Mouse (Mus musculus) C2C12 (cell line): Measurements from ENCODE around the gene Thegl. TPM values are rescaled to one million over a fixed set of nuclear protein-coding genes. Genes with fewer than 3 reads are reported as not detected.

Experiments
- H3K27me3 ChIP-seq: one replicate; pipeline ENCODE4 v1.6.1; 2011; ENCODE audit not compliant: control insufficient read depth, insufficient read depth, insufficient read length
- H3K36me3 ChIP-seq: one replicate; pipeline ENCODE4 v1.6.1; 2011; ENCODE audit not compliant: control insufficient read depth, insufficient read depth
- H3K4me3 ChIP-seq: one replicate; pipeline ENCODE4 v1.5.1; 2011; ENCODE audit warnings: mild to moderate bottlenecking, control low read depth; ENCODE audit not compliant: poor library complexity, insufficient read depth, severe bottlenecking
- H3K79me2 ChIP-seq: one replicate; pipeline ENCODE4 v1.6.1; 2011; ENCODE audit not compliant: control insufficient read depth, insufficient read depth
- H3K79me3 ChIP-seq: one replicate; pipeline ENCODE4 v1.6.1; 2011; ENCODE audit warnings: low read depth, control low read depth
- H3ac ChIP-seq: one replicate; pipeline ENCODE3; 2011; ENCODE audit warnings: low read depth; ENCODE audit not compliant: control insufficient read depth, insufficient read length
- CEBPB ChIP-seq: IDR thresholded peaks from one replicate; pipeline ENCODE4 v1.6.1; 2011; ENCODE audit warnings: low read depth, mild to moderate bottlenecking, control low read depth, moderate library complexity
- CTCF ChIP-seq: IDR thresholded peaks from one replicate; pipeline ENCODE4 v1.5.1; 2011; ENCODE audit not compliant: control insufficient read depth, insufficient read depth, insufficient read length
- FOSL1 ChIP-seq: IDR thresholded peaks from one replicate; pipeline ENCODE4 v1.8.0; 2011; ENCODE audit warnings: mild to moderate bottlenecking, low read length; ENCODE audit not compliant: poor library complexity, insufficient read depth, severe bottlenecking
- MAX ChIP-seq: IDR thresholded peaks from one replicate; pipeline ENCODE4 v1.6.1; 2011; ENCODE audit warnings: mild to moderate bottlenecking, control low read depth
- MYOD1 ChIP-seq: IDR thresholded peaks from one replicate; pipeline ENCODE4 v1.6.1; 2011; ENCODE audit warnings: low read depth; ENCODE audit not compliant: control insufficient read depth, insufficient read length
- MYOG ChIP-seq: IDR thresholded peaks from one replicate; pipeline ENCODE4 v1.6.1; 2011; ENCODE audit not compliant: control insufficient read depth, insufficient read length; ENCODE audit errors: extremely low read depth
- USF1 ChIP-seq: IDR thresholded peaks from one replicate; pipeline ENCODE4 v1.6.1; 2011; ENCODE audit warnings: low read depth, mild to moderate bottlenecking, control low read depth, moderate library complexity
- polyA plus RNA-seq: library from polyadenylated mRNA; unstranded; fragments of >200 nt; fragmentation: generic; extraction: Trizol; gene quantifications from one replicate; pipeline ENCODE4 v1.2.1, GENCODE M21; 2012; ENCODE audit warnings: missing spikeins

Gene Thegl
- polyA plus RNA-seq, 1 experiment: not detected

GRCm38 (mm10) chr5:76975736-76976135, 40.1 kb upstream of the Thegl start:
- H3K4me3 ChIP-seq: peak overlapping the region; percentile 96
- H3ac ChIP-seq: no peak overlapping the region
- TF ChIP-seq CEBPB (no peak), MAX (no peak), MYOD1 (no peak), FOSL1 (no peak), CTCF (no peak)
- no peaks in the 10 kb centered on the region for H3K27me3 ChIP-seq
- H3K79me2 ChIP-seq: peaks cover 44% of the 10 kb centered on the region
- H3K36me3 ChIP-seq: peaks cover 40% of the 10 kb centered on the region
- peaks cover 34% of the 10 kb centered on the region for H3K79me3 ChIP-seq

GRCm38 (mm10) chr5:76984015-76984414, 31.8 kb upstream of the Thegl start:
- H3K79me2 ChIP-seq: no peaks in the 10 kb centered on the region
- TF ChIP-seq USF1: no peak
- no peak for TF ChIP-seq MAX
- no peak for TF ChIP-seq CEBPB
- TF ChIP-seq CTCF: no peak
- TF ChIP-seq MYOD1: no peak
- TF ChIP-seq MYOG: no peak
- TF ChIP-seq FOSL1: no peak

GRCm38 (mm10) chr5:76990789-76991188, 25.0 kb upstream of the Thegl start:
- peaks cover 88% of the 10 kb centered on the region for H3K36me3 ChIP-seq
- no peak overlapping the region for H3K4me3 ChIP-seq
- no peaks in the 10 kb centered on the region for H3K79me2 ChIP-seq
- TF ChIP-seq MAX (no peak), MYOD1 (no peak)
- no peaks in the 10 kb centered on the region for H3K27me3 ChIP-seq
- no peaks in the 10 kb centered on the region for H3K79me3 ChIP-seq
- no peak overlapping the region for H3ac ChIP-seq

More at GRCm38 (mm10) chr5:76984015-76984414, 31.8 kb upstream of the Thegl start:
- Histone ChIP-seq H3K79me3 (peaks cover 2% of the 10 kb centered on the region), H3K36me3 (peaks cover 85% of the 10 kb centered on the region), H3K4me3 (no peak overlapping the region), H3K27me3 (no peaks in the 10 kb centered on the region), H3ac (no peak overlapping the region)

- Histone ChIP-seq H3K27me3 (no peaks in the 10 kb centered on the region), H3K4me3 (no peak overlapping the region), H3K36me3 (peaks cover 92% of the 10 kb centered on the region), H3ac (no peak overlapping the region), H3K79me3 (no peaks in the 10 kb centered on the region), H3K79me2 (no peaks in the 10 kb centered on the region)
- TF ChIP-seq MYOG (no peak), USF1 (no peak), MYOD1 (no peak), MAX (no peak), FOSL1 (no peak), CEBPB (no peak), CTCF (no peak)
Measured at GRCm38 (mm10) chr5:76993174-76993814, 22.5 kb upstream of the Thegl start.

GRCm38 (mm10) chr5:76998416-76998815, 17.4 kb upstream of the Thegl start:
- H3K27me3 ChIP-seq: no peaks in the 10 kb centered on the region
- no peaks in the 10 kb centered on the region for H3K79me2 ChIP-seq
- H3K4me3 ChIP-seq: no peak overlapping the region
- no peaks in the 10 kb centered on the region for H3K79me3 ChIP-seq
- no peak for TF ChIP-seq MYOG
- no peak for TF ChIP-seq MYOD1
- no peak for TF ChIP-seq CTCF
- no peak for TF ChIP-seq MAX
- no peak for TF ChIP-seq CEBPB
- no peak for TF ChIP-seq USF1
- TF ChIP-seq FOSL1: no peak
- peaks cover 77% of the 10 kb centered on the region for H3K36me3 ChIP-seq
- H3ac ChIP-seq: no peak overlapping the region

GRCm38 (mm10) chr5:77001192-77001591, 14.6 kb upstream of the Thegl start:
- H3ac ChIP-seq: no peak overlapping the region
- no peak overlapping the region for H3K4me3 ChIP-seq
- TF ChIP-seq MYOD1 (no peak), CEBPB (no peak), CTCF (no peak), MYOG (no peak), MAX (no peak), FOSL1 (no peak), USF1 (no peak)
- no peaks in the 10 kb centered on the region for H3K79me3 ChIP-seq
- peaks cover 50% of the 10 kb centered on the region for H3K36me3 ChIP-seq
- H3K27me3 ChIP-seq: no peaks in the 10 kb centered on the region
- H3K79me2 ChIP-seq: no peaks in the 10 kb centered on the region
